Mouse (Mus musculus) heart, embryonic 16.5 days (tissue): ENCODE measurements at regions not wholly inside any gene's neighbourhood (a gene's known extent, or its start where the extent isn't known, plus 50 kb on each side); places are given as distances from the start of the nearest gene placed in this dataset.
"Not testable (repeated sequence)": the region's sequence is repeated elsewhere in the genome, so short reads cannot be mapped to it uniquely, and the experiment has no call there.

Source experiments
- ATAC-seq: fragments of 200-750 bp; cut with Nextera tagmentation; replicated peaks from 2 replicates; pipeline ENCODE4 v1.8.0; 2017; ENCODE audit warnings: moderate number of reproducible peaks; ENCODE audit not compliant: insufficient read depth, low FRiP score; ENCODE audit errors: extremely low read depth
- H3K27ac ChIP-seq: fragments of 300-500 bp; sonication (generic); 2 replicates; pipeline ENCODE4 v1.5.1; 2014; ENCODE audit warnings: mild to moderate bottlenecking, low read length, control low read depth, moderate library complexity
- H3K27me3 ChIP-seq: fragments of 300-500 bp; sonication (generic); 2 replicates; pipeline ENCODE4 v1.6.1; 2014; ENCODE audit warnings: low read length, mixed read lengths; ENCODE audit not compliant: control insufficient read depth, insufficient read depth
- H3K36me3 ChIP-seq: fragments of 300-500 bp; sonication (generic); 2 replicates; pipeline ENCODE4 v1.6.1; 2014; ENCODE audit not compliant: control insufficient read depth, insufficient read depth
- H3K4me1 ChIP-seq: fragments of 300-500 bp; sonication (generic); 2 replicates; pipeline ENCODE4 v1.6.1; 2014; ENCODE audit warnings: low read length, mixed read lengths; ENCODE audit not compliant: control insufficient read depth, insufficient read depth
- H3K4me2 ChIP-seq: fragments of 300-500 bp; sonication (generic); 2 replicates; pipeline ENCODE4 v1.6.1; 2014; ENCODE audit warnings: low read depth, mild to moderate bottlenecking, control low read depth, low read length
- H3K4me3 ChIP-seq: fragments of 300-500 bp; sonication (generic); 2 replicates; pipeline ENCODE4 v1.5.1; 2014; ENCODE audit warnings: mild to moderate bottlenecking, control low read depth, low read length
- H3K9ac ChIP-seq: fragments of 300-500 bp; sonication (generic); 2 replicates; pipeline ENCODE4 v1.6.1; 2014; ENCODE audit warnings: low read length, control low read depth
- H3K9me3 ChIP-seq: fragments of 300-500 bp; sonication (generic); replicated peaks from 2 replicates; pipeline ENCODE4 v1.6.1; 2016; ENCODE audit warnings: low read length; ENCODE audit not compliant: control insufficient read depth
- WGBS: fragments of 180-500 bp; shearing (Covaris S2); extraction: QIAGEN DNeasy Blood & Tissue Kit; methylation state at CpG from one replicate; pipeline ENCODE4 v1.1.7; 2014; 5-methylcytosine and 5-hydroxymethylcytosine counted together

GRCm38 (mm10) chr3:21949459-21949858 is 127.0 kb upstream of the Tbl1xr1 start:
- WGBS = 63% methylated on average over 2 of the region's 2 CpGs
- no peak for ATAC-seq

GRCm38 (mm10) chr3:21950571-21950970 is 125.9 kb upstream of the Tbl1xr1 start:
- no peaks in the 10 kb centered on the region for H3K27me3 ChIP-seq
- ATAC-seq = no peak
- WGBS = 72% methylated on average over 5 of the region's 5 CpGs

More at GRCm38 (mm10) chr3:21949459-21949858, 127.0 kb upstream of the Tbl1xr1 start:
- H3K27me3 ChIP-seq = no peaks in the 10 kb centered on the region
- H3K27ac ChIP-seq = no peak overlapping the region
- H3K4me2 ChIP-seq = no peak overlapping the region
- no peak overlapping the region for H3K9ac ChIP-seq
- H3K4me1 ChIP-seq = peaks cover 14% of the 10 kb centered on the region
- H3K4me3 ChIP-seq = no peak overlapping the region
- H3K36me3 ChIP-seq = no peaks in the 10 kb centered on the region
- no peaks in the 10 kb centered on the region for H3K9me3 ChIP-seq

GRCm38 (mm10) chr3:21951446-21952285 is 124.8 kb upstream of the Tbl1xr1 start:
- no peak for ATAC-seq
- peaks cover 18% of the 10 kb centered on the region for H3K4me1 ChIP-seq
- H3K4me2 ChIP-seq = no peak overlapping the region
- no peaks in the 10 kb centered on the region for H3K27me3 ChIP-seq
- H3K9ac ChIP-seq = no peak overlapping the region
- 82% methylated on average over 13 of the region's 13 CpGs for WGBS
- H3K27ac ChIP-seq = no peak overlapping the region
- H3K4me3 ChIP-seq = no peak overlapping the region
- H3K36me3 ChIP-seq = no peaks in the 10 kb centered on the region
- H3K9me3 ChIP-seq = no peaks in the 10 kb centered on the region

More at GRCm38 (mm10) chr3:21950571-21950970, 125.9 kb upstream of the Tbl1xr1 start:
- no peak overlapping the region for H3K9ac ChIP-seq
- H3K4me3 ChIP-seq = no peak overlapping the region
- H3K4me1 ChIP-seq = peaks cover 15% of the 10 kb centered on the region
- H3K9me3 ChIP-seq = no peaks in the 10 kb centered on the region
- H3K36me3 ChIP-seq = no peaks in the 10 kb centered on the region
- H3K27ac ChIP-seq = no peak overlapping the region
- no peak overlapping the region for H3K4me2 ChIP-seq

GRCm38 (mm10) chr3:21952695-21953415 is 123.6 kb upstream of the Tbl1xr1 start:
- Histone ChIP-seq H3K36me3 (no peaks in the 10 kb centered on the region), H3K4me2 (peak overlapping the region; percentile 16; the same call in 1 of the 2 replicates), H3K4me1 (peaks cover 18% of the 10 kb centered on the region), H3K27ac (peak overlapping the region; percentile 76), H3K9me3 (no peaks in the 10 kb centered on the region), H3K9ac (no peak overlapping the region), H3K4me3 (no peak overlapping the region), H3K27me3 (no peaks in the 10 kb centered on the region)
- peak; percentile 86 for ATAC-seq
- 19% methylated on average over 8 of the region's 8 CpGs for WGBS

- no peak for ATAC-seq
- 75% methylated on average over 6 of the region's 6 CpGs for WGBS
Measured at GRCm38 (mm10) chr3:21953416-21953810, 123.0 kb upstream of the Tbl1xr1 start.

GRCm38 (mm10) chr3:21955681-21956080 is 120.8 kb upstream of the Tbl1xr1 start:
- no peaks in the 10 kb centered on the region for H3K36me3 ChIP-seq
- 67% methylated on average over 2 of the region's 2 CpGs for WGBS
- H3K9me3 ChIP-seq = no peaks in the 10 kb centered on the region
- H3K4me2 ChIP-seq = no peak overlapping the region
- H3K27ac ChIP-seq = peak overlapping the region; percentile 46
- ATAC-seq = no peak
- H3K9ac ChIP-seq = no peak overlapping the region
- no peak overlapping the region for H3K4me3 ChIP-seq
- peaks cover 18% of the 10 kb centered on the region for H3K4me1 ChIP-seq
- no peaks in the 10 kb centered on the region for H3K27me3 ChIP-seq

More at GRCm38 (mm10) chr3:21953416-21953810, 123.0 kb upstream of the Tbl1xr1 start:
- Histone ChIP-seq H3K27ac (peak overlapping the region; percentile 76), H3K9ac (no peak overlapping the region), H3K27me3 (no peaks in the 10 kb centered on the region), H3K4me3 (no peak overlapping the region), H3K4me1 (peaks cover 18% of the 10 kb centered on the region), H3K9me3 (no peaks in the 10 kb centered on the region), H3K4me2 (no peak overlapping the region), H3K36me3 (no peaks in the 10 kb centered on the region)

GRCm38 (mm10) chr3:21957105-21957504 is 119.3 kb upstream of the Tbl1xr1 start:
- H3K4me1 ChIP-seq = peaks cover 17% of the 10 kb centered on the region
- not testable (repeated sequence) for H3K27me3 ChIP-seq, ATAC-seq, H3K36me3 ChIP-seq, H3K9me3 ChIP-seq, H3K4me2 ChIP-seq, H3K4me3 ChIP-seq, H3K27ac ChIP-seq, H3K9ac ChIP-seq
- 60% methylated on average over 6 of the region's 6 CpGs for WGBS

- 61% methylated on average over 6 of the region's 6 CpGs for WGBS
- no peak overlapping the region for H3K27ac ChIP-seq
- ATAC-seq = no peak
- no peak overlapping the region for H3K4me2 ChIP-seq
- no peaks in the 10 kb centered on the region for H3K27me3 ChIP-seq
- no peak overlapping the region for H3K4me3 ChIP-seq
- H3K9me3 ChIP-seq = no peaks in the 10 kb centered on the region
- no peaks in the 10 kb centered on the region for H3K36me3 ChIP-seq
- peaks cover 21% of the 10 kb centered on the region for H3K4me1 ChIP-seq
- H3K9ac ChIP-seq = no peak overlapping the region
Measured at GRCm38 (mm10) chr3:21958595-21959286, 117.7 kb upstream of the Tbl1xr1 start.
